Mouse (Mus musculus) kidney, adult 2 months (tissue): ENCODE results near the gene Ccr1. TPM values are rescaled to one million over a fixed set of nuclear protein-coding genes. Genes with fewer than 3 reads are reported as not detected.
A peak's percentile ranks its signal among the peaks of the same experiment; 100 is the strongest.
"Not testable (repeated sequence)": the region's sequence is repeated elsewhere in the genome, so short reads cannot be mapped to it uniquely, and the experiment has no call there.

Experiments
- DNase-seq: peaks from one replicate; pipeline ENCODE4 v3.0.0; 2021
- H3K27ac ChIP-seq: fragments of 200-500 bp; 2 replicates; pipeline ENCODE4 v1.5.1; 2012; ENCODE audit warnings: low read depth, low read length, control low read depth, inconsistent platforms; ENCODE audit not compliant: insufficient read depth
- H3K27me3 ChIP-seq: fragments of 200-500 bp; replicated peaks from 2 replicates; pipeline ENCODE4 v1.6.1; 2012; ENCODE audit warnings: mild to moderate bottlenecking, moderate library complexity, low read length, inconsistent platforms; ENCODE audit not compliant: control insufficient read depth, insufficient read depth
- H3K36me3 ChIP-seq: fragments of 200-500 bp; 2 replicates; pipeline ENCODE4 v1.6.1; 2012; ENCODE audit warnings: mild to moderate bottlenecking, moderate library complexity, low read length, inconsistent platforms; ENCODE audit not compliant: control insufficient read depth, insufficient read depth
- H3K4me1 ChIP-seq: fragments of 200-500 bp; 2 replicates; pipeline ENCODE4 v1.6.1; 2011; ENCODE audit warnings: low read length; ENCODE audit not compliant: control insufficient read depth, insufficient read depth
- H3K4me3 ChIP-seq: fragments of 200-500 bp; 2 replicates; pipeline ENCODE4 v1.5.1; 2011; ENCODE audit warnings: mild to moderate bottlenecking, low read depth, low read length, control low read depth; ENCODE audit not compliant: insufficient read depth
- CTCF ChIP-seq: fragments of 200-500 bp; conservative IDR thresholded peaks from 2 replicates; pipeline ENCODE4 v1.5.1; 2011; ENCODE audit warnings: low read depth, mild to moderate bottlenecking, control low read depth, low read length, moderate library complexity, mixed read lengths; ENCODE audit not compliant: insufficient read depth, insufficient read length
- POLR2A ChIP-seq: fragments of 200-500 bp; IDR thresholded peaks from one replicate; pipeline ENCODE4 v1.6.1; 2011; ENCODE audit warnings: low read depth, low read length, control low read depth
- WGBS: fragments of 180-500 bp; shearing (Covaris S2); methylation state at CpG from one replicate; pipeline ENCODE4 v1.1.7; 2018; 5-methylcytosine and 5-hydroxymethylcytosine counted together
- polyA plus RNA-seq: library from polyadenylated mRNA; depleted of rRNA; stranded (reverse); fragments of >200 nt; gene quantifications from 2 replicates; pipeline ENCODE4 v1.2.3, GENCODE M21; 2012; rRNA removed

The Ccr1 gene
- polyA plus RNA-seq, 1 experiment: 0.72 TPM

GRCm38 (mm10) chr9:123927281-123927960 lies 41.1 kb downstream of the Ccr1 start:
- Histone ChIP-seq H3K27me3 (no peaks in the 10 kb centered on the region), H3K27ac (no peak overlapping the region), H3K4me3 (no peak overlapping the region), H3K36me3 (no peaks in the 10 kb centered on the region), H3K4me1 (no peaks in the 10 kb centered on the region; the same call in 1 of the 2 replicates)
- TF ChIP-seq POLR2A: no peak
- no peak for TF ChIP-seq CTCF
- no peak for DNase-seq
- WGBS: 38% methylated on average over 16 of the region's 16 CpGs

- not testable (repeated sequence) for H3K27me3 ChIP-seq, H3K27ac ChIP-seq, H3K4me3 ChIP-seq, H3K4me1 ChIP-seq, H3K36me3 ChIP-seq
- peak; percentile 84 for DNase-seq
- TF ChIP-seq CTCF: peak; percentile 38
- 3% methylated on average over 5 of the region's 5 CpGs for WGBS
These were observed 42.5 kb downstream of the Ccr1 start for GRCm38 (mm10) chr9:123926041-123926440.

- peak overlapping the region; percentile 47 for H3K4me3 ChIP-seq
- no peaks in the 10 kb centered on the region for H3K36me3 ChIP-seq
- H3K4me1 ChIP-seq: no peaks in the 10 kb centered on the region; the same call in 1 of the 2 replicates
- WGBS: 6% methylated on average over 44 of the region's 44 CpGs
- TF ChIP-seq POLR2A (no peak), CTCF (peak; percentile 45)
- H3K27ac ChIP-seq: peak overlapping the region; percentile 81
- peak; percentile 90 for DNase-seq
- no peaks in the 10 kb centered on the region for H3K27me3 ChIP-seq
These were observed 43.2 kb downstream of the Ccr1 start for GRCm38 (mm10) chr9:123925101-123925946.

GRCm38 (mm10) chr9:123924589-123925066 lies 43.9 kb downstream of the Ccr1 start:
- Histone ChIP-seq H3K27me3 (no peaks in the 10 kb centered on the region), H3K36me3 (no peaks in the 10 kb centered on the region), H3K4me3 (peak overlapping the region; percentile 46), H3K4me1 (no peaks in the 10 kb centered on the region; the same call in 1 of the 2 replicates), H3K27ac (peak overlapping the region; percentile 81)
- peak; percentile 95 for DNase-seq
- TF ChIP-seq CTCF (no peak), POLR2A (no peak)
- WGBS: under 1% methylated on average over 49 of the region's 49 CpGs

- H3K4me1 ChIP-seq, H3K27me3 ChIP-seq, H3K36me3 ChIP-seq, H3K27ac ChIP-seq: not testable (repeated sequence)
- TF ChIP-seq CTCF: peak; percentile 54
- peak overlapping the region; percentile 12; the same call in 1 of the 2 replicates for H3K4me3 ChIP-seq
- peak; percentile 75 for DNase-seq
- under 1% methylated on average over 11 of the region's 11 CpGs for WGBS
These were observed 44.5 kb downstream of the Ccr1 start for GRCm38 (mm10) chr9:123924035-123924434.

GRCm38 (mm10) chr9:123923146-123923991 lies 45.1 kb downstream of the Ccr1 start:
- WGBS: under 1% methylated on average over 53 of the region's 53 CpGs
- Histone ChIP-seq H3K4me3 (peak overlapping the region; percentile 46), H3K27ac (no peak overlapping the region), H3K27me3 (no peaks in the 10 kb centered on the region), H3K4me1 (no peaks in the 10 kb centered on the region; the same call in 1 of the 2 replicates), H3K36me3 (no peaks in the 10 kb centered on the region)
- TF ChIP-seq POLR2A (no peak), CTCF (no peak)
- DNase-seq: no peak

Other genes with a start within 250 kb of the Ccr1 start
- 0.56 and 1.4 TPM in 2 replicates for gene Cxcr6, start 162.2 kb downstream of the Ccr1 start, polyA plus RNA-seq
- gene Fyco1, start 116.8 kb downstream of the Ccr1 start, polyA plus RNA-seq: 7.1 and 9.9 TPM in 2 replicates
- gene Xcr1, start 106.7 kb downstream of the Ccr1 start, polyA plus RNA-seq: 0.45 and 0.72 TPM in 2 replicates
- gene Ccr1l1, start 9.7 kb upstream of the Ccr1 start, polyA plus RNA-seq: 0.06 TPM in 1 of 2 replicates, not detected in the other
- 0.11 TPM in 1 of 2 replicates, not detected in the other for gene Ccr3, start 53.3 kb upstream of the Ccr1 start, polyA plus RNA-seq
- gene Ccr2, start 133.3 kb upstream of the Ccr1 start, polyA plus RNA-seq: 1.4 and 2.1 TPM in 2 replicates
- gene Ccr5, start 152.9 kb upstream of the Ccr1 start, polyA plus RNA-seq: 0.88 and 1.3 TPM in 2 replicates